Mouse (Mus musculus): ENCODE data around the gene Trpv2. TPM values are rescaled to one million over a fixed set of nuclear protein-coding genes. Genes with fewer than 3 reads are reported as not detected.

Gene Trpv2
- total and polyA plus RNA-seq, 2 experiments from 2014 or later: 2.6 to 7.7 TPM

GRCm38 (mm10) chr11:62608826-62609675, 34.8 kb downstream of the Trpv2 start:
- peaks cover 8% of the 10 kb centered on the region for H3K4me1 ChIP-seq (ENCODE audit: control insufficient read depth, insufficient read depth)
- no peak overlapping the region for H3K27ac ChIP-seq (ENCODE audit: low read depth)
- no peak for ATAC-seq (ENCODE audit: insufficient read depth, low read depth)
- H3K9ac ChIP-seq (replicated peaks; ENCODE audit: low read depth, low read length): no peak overlapping the region
- H3K9me3 ChIP-seq (replicated peaks; ENCODE audit: control insufficient read depth, low read length): no peaks in the 10 kb centered on the region
- peaks cover 54% of the 10 kb centered on the region for H3K36me3 ChIP-seq (replicated peaks; ENCODE audit: control insufficient read depth, insufficient read depth, low read length)
- H3K4me2 ChIP-seq (ENCODE audit: low read depth, low read length): no peak overlapping the region
- no peak overlapping the region for H3K4me3 ChIP-seq (ENCODE audit: low read depth, low read length)
- no peaks in the 10 kb centered on the region for H3K27me3 ChIP-seq (ENCODE audit: control insufficient read depth, insufficient read depth, low read length)
- no peak for TF ChIP-seq CTCF (IDR thresholded peaks at IDR 0.05; ENCODE audit: low read depth)
- TF ChIP-seq EP300 (IDR thresholded peaks at IDR 0.05; ENCODE audit: low read depth): no peak
- 69% methylated on average over 10 of the region's 10 CpGs for WGBS
- no peak for DNase-seq (ENCODE audit: low spot score)

- ATAC-seq (ENCODE audit: insufficient read depth, low read depth) (no peak), DNase-seq (ENCODE audit: low spot score) (no peak)
- Histone ChIP-seq H3K4me2 (ENCODE audit: low read depth, low read length) (no peak overlapping the region), H3K4me3 (ENCODE audit: low read depth, low read length) (no peak overlapping the region), H3K9me3 (replicated peaks; ENCODE audit: control insufficient read depth, low read length) (no peaks in the 10 kb centered on the region), H3K27ac (ENCODE audit: low read depth) (no peak overlapping the region), H3K4me1 (ENCODE audit: control insufficient read depth, insufficient read depth) (0 out of 2 replicates have a peak, but pooled peaks cover 3% of the 10 kb centered on the region), H3K36me3 (replicated peaks; ENCODE audit: control insufficient read depth, insufficient read depth, low read length) (peaks cover 42% of the 10 kb centered on the region), H3K9ac (replicated peaks; ENCODE audit: low read depth, low read length) (no peak overlapping the region), H3K27me3 (ENCODE audit: control insufficient read depth, insufficient read depth, low read length) (no peaks in the 10 kb centered on the region)
- no peak for TF ChIP-seq EP300 (IDR thresholded peaks at IDR 0.05; ENCODE audit: low read depth)
- no peak for TF ChIP-seq CTCF (IDR thresholded peaks at IDR 0.05; ENCODE audit: low read depth)
- WGBS: 78% methylated on average over 6 of the region's 6 CpGs
Observed at GRCm38 (mm10) chr11:62610304-62610703, 36.0 kb downstream of the Trpv2 start.

GRCm38 (mm10) chr11:62612604-62613003, 38.3 kb downstream of the Trpv2 start:
- H3K9ac ChIP-seq (replicated peaks; ENCODE audit: low read depth, low read length): no peak overlapping the region
- no peaks in the 10 kb centered on the region for H3K27me3 ChIP-seq (ENCODE audit: control insufficient read depth, insufficient read depth, low read length)
- H3K4me2 ChIP-seq (ENCODE audit: low read depth, low read length): no peak overlapping the region
- TF ChIP-seq CTCF (IDR thresholded peaks at IDR 0.05; ENCODE audit: low read depth) (no peak), EP300 (IDR thresholded peaks at IDR 0.05; ENCODE audit: low read depth) (no peak)
- 0 out of 2 replicates have a peak, but pooled peaks cover 3% of the 10 kb centered on the region for H3K4me1 ChIP-seq (ENCODE audit: control insufficient read depth, insufficient read depth)
- H3K9me3 ChIP-seq (replicated peaks; ENCODE audit: control insufficient read depth, low read length): no peaks in the 10 kb centered on the region
- no peak for DNase-seq (ENCODE audit: low spot score)
- ATAC-seq (ENCODE audit: insufficient read depth, low read depth): no peak
- no peak overlapping the region for H3K4me3 ChIP-seq (ENCODE audit: low read depth, low read length)
- 83% methylated on average over 10 of the region's 10 CpGs for WGBS
- peaks cover 29% of the 10 kb centered on the region for H3K36me3 ChIP-seq (replicated peaks; ENCODE audit: control insufficient read depth, insufficient read depth, low read length)
- H3K27ac ChIP-seq (ENCODE audit: low read depth): no peak overlapping the region

- H3K27ac ChIP-seq (ENCODE audit: low read depth): peak overlapping the region; percentile 69
- no peaks in the 10 kb centered on the region for H3K9me3 ChIP-seq (replicated peaks; ENCODE audit: control insufficient read depth, low read length)
- peak overlapping the region; percentile 43; the same call in 1 of the 2 replicates for H3K4me2 ChIP-seq (ENCODE audit: low read depth, low read length)
- DNase-seq (ENCODE audit: low spot score) (peak; percentile 95), ATAC-seq (ENCODE audit: insufficient read depth, low read depth) (peak; percentile 92)
- H3K36me3 ChIP-seq (replicated peaks; ENCODE audit: control insufficient read depth, insufficient read depth, low read length): peaks cover 24% of the 10 kb centered on the region
- WGBS: 25% methylated on average over 19 of the region's 19 CpGs
- H3K27me3 ChIP-seq (ENCODE audit: control insufficient read depth, insufficient read depth, low read length): no peaks in the 10 kb centered on the region
- peak overlapping the region; percentile 16; the same call in 1 of the 2 replicates for H3K4me3 ChIP-seq (ENCODE audit: low read depth, low read length)
- H3K4me1 ChIP-seq (ENCODE audit: control insufficient read depth, insufficient read depth): 0 out of 2 replicates have a peak, but pooled peaks cover 3% of the 10 kb centered on the region
- TF ChIP-seq EP300 (IDR thresholded peaks at IDR 0.05; ENCODE audit: low read depth) (no peak), CTCF (IDR thresholded peaks at IDR 0.05; ENCODE audit: low read depth) (peak; percentile 100)
- no peak overlapping the region; the same call in 1 of the 2 replicates for H3K9ac ChIP-seq (replicated peaks; ENCODE audit: low read depth, low read length)
Observed at GRCm38 (mm10) chr11:62613657-62614365, 39.5 kb downstream of the Trpv2 start.

DNA sequence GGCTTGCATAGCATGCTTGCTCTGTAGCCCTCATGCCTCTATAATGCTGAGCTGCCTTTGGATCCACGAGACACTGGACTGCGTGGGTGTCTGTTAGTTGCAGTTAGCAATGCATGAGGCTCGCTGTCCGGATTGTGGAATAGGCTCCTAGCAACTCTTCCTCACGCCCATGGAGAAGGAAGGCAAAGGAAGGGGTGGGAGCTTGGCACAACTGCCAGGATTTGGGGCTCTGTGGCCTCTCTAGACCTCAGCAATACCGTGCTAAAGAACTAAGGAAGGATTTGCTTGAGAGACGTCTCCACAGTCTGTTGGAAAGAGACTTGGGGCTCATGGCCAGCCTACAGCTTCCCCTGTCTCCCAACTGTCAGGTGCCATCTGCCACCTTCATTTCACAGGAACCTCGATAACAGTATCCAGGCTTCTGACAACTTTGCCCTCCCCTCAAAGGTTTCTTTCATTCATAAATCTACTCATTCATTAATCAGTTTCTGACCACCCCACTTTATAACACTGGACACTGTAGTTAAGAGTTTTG, 40.7 kb downstream of the Trpv2 start:
- Histone ChIP-seq H3K27ac (ENCODE audit: low read depth) (no peak overlapping the region), H3K9ac (replicated peaks; ENCODE audit: low read depth, low read length) (no peak overlapping the region), H3K4me1 (ENCODE audit: control insufficient read depth, insufficient read depth) (0 out of 2 replicates have a peak, but pooled peaks cover 3% of the 10 kb centered on the region), H3K36me3 (replicated peaks; ENCODE audit: control insufficient read depth, insufficient read depth, low read length) (peaks cover 31% of the 10 kb centered on the region), H3K4me3 (ENCODE audit: low read depth, low read length) (no peak overlapping the region), H3K4me2 (ENCODE audit: low read depth, low read length) (no peak overlapping the region), H3K27me3 (ENCODE audit: control insufficient read depth, insufficient read depth, low read length) (no peaks in the 10 kb centered on the region), H3K9me3 (replicated peaks; ENCODE audit: control insufficient read depth, low read length) (no peaks in the 10 kb centered on the region)
- DNase-seq (ENCODE audit: low spot score) (no peak), ATAC-seq (ENCODE audit: insufficient read depth, low read depth) (no peak)
- TF ChIP-seq CTCF (IDR thresholded peaks at IDR 0.05; ENCODE audit: low read depth): no peak
- TF ChIP-seq EP300 (IDR thresholded peaks at IDR 0.05; ENCODE audit: low read depth): no peak
- 79% methylated on average over 8 of the region's 8 CpGs for WGBS

Measured in heart, postnatal 0 days (tissue).